Mouse (Mus musculus): ENCODE results near the gene Appl1.

Appl1 gene

GRCm38 (mm10) chr14:26971106-26971789 is at the start of gene Appl1:
Appl1 (minus strand) TSS chr14:26971232.
- DNase-seq, result no peak

- peak; percentile 67 for DNase-seq
Measured at GRCm38 (mm10) chr14:27019850-27020249, 48.8 kb upstream of the Appl1 start.

GRCm38 (mm10) chr14:27017936-27018335 is 46.9 kb upstream of the Appl1 start:
- no peak for DNase-seq

GRCm38 (mm10) chr14:27013658-27014057 is 42.6 kb upstream of the Appl1 start:
- peak; percentile 44 for DNase-seq

- no peak for DNase-seq
Measured at GRCm38 (mm10) chr14:27011561-27011960, 40.5 kb upstream of the Appl1 start.

- no peak for DNase-seq
Measured at GRCm38 (mm10) chr14:27005937-27006336, 34.9 kb upstream of the Appl1 start.

- no peak for DNase-seq
Measured at GRCm38 (mm10) chr14:27004906-27005305, 33.9 kb upstream of the Appl1 start.

- DNase-seq, result no peak
Measured at GRCm38 (mm10) chr14:27000386-27000785, 29.4 kb upstream of the Appl1 start.

- DNase-seq, result no peak
Measured at GRCm38 (mm10) chr14:26996257-26996656, 25.2 kb upstream of the Appl1 start.

GRCm38 (mm10) chr14:26994211-26994741 is 23.2 kb upstream of the Appl1 start, which contains the start of gene Hesx1:
Hesx1 (plus strand) TSS chr14:26994416.
- peak; percentile 49 for DNase-seq

GRCm38 (mm10) chr14:26993427-26993826 is 22.4 kb upstream of the Appl1 start:
- no peak for DNase-seq

GRCm38 (mm10) chr14:26991622-26992021 is 20.6 kb upstream of the Appl1 start:
- no peak for DNase-seq

GRCm38 (mm10) chr14:26988694-26989093 is 17.7 kb upstream of the Appl1 start:
- DNase-seq, result no peak

- DNase-seq, result no peak
Measured at GRCm38 (mm10) chr14:26982150-26982530, 11.1 kb upstream of the Appl1 start.

- DNase-seq, result no peak
Measured at GRCm38 (mm10) chr14:26981494-26982149, 10.6 kb upstream of the Appl1 start.

- DNase-seq, result no peak
Measured at GRCm38 (mm10) chr14:26981021-26981420, 10.0 kb upstream of the Appl1 start.

GRCm38 (mm10) chr14:26979808-26980207 is 8.8 kb upstream of the Appl1 start:
- no peak for DNase-seq

- DNase-seq, result no peak
Measured at GRCm38 (mm10) chr14:26977500-26977899, 6.5 kb upstream of the Appl1 start.

- DNase-seq, result no peak
Measured at GRCm38 (mm10) chr14:26976212-26976611, 5.2 kb upstream of the Appl1 start.

- DNase-seq, result no peak
Measured at GRCm38 (mm10) chr14:26975490-26975889, 4.5 kb upstream of the Appl1 start.

GRCm38 (mm10) chr14:26973089-26973488 is 2.1 kb upstream of the Appl1 start:
- no peak for DNase-seq

GRCm38 (mm10) chr14:26970439-26970932 is 546 bp downstream of the Appl1 start:
- peak; percentile 97 for DNase-seq

GRCm38 (mm10) chr14:26969856-26970407 is 1.1 kb downstream of the Appl1 start:
- peak; percentile 62 for DNase-seq

- DNase-seq, result no peak
Measured at GRCm38 (mm10) chr14:26969164-26969563, 1.9 kb downstream of the Appl1 start.
